Mouse (Mus musculus) E14TG2a.4 (cell line): ENCODE data around the gene Znhit3.

Source experiments
- CTCF ChIP-seq: conservative IDR thresholded peaks from 2 replicates; pipeline ENCODE4 v1.5.1; 2014; ENCODE audit warnings: low read length
- NANOG ChIP-seq: IDR thresholded peaks from 2 replicates; pipeline ENCODE4 v1.6.1; 2014; ENCODE audit warnings: borderline replicate concordance, low read length, mixed read lengths

GRCm38 (mm10) chr11:84910411-84910810 lies 5.8 kb downstream of the Znhit3 start:
- no peak for TF ChIP-seq CTCF
- no peak for TF ChIP-seq NANOG
